Mouse (Mus musculus): ENCODE results near the gene Htr2a. TPM values are rescaled to one million over a fixed set of nuclear protein-coding genes. Genes with fewer than 3 reads are reported as not detected.

Gene Htr2a
- polyA plus RNA-seq, 1 experiment from 2014 or later: 0.32 TPM

DNA sequence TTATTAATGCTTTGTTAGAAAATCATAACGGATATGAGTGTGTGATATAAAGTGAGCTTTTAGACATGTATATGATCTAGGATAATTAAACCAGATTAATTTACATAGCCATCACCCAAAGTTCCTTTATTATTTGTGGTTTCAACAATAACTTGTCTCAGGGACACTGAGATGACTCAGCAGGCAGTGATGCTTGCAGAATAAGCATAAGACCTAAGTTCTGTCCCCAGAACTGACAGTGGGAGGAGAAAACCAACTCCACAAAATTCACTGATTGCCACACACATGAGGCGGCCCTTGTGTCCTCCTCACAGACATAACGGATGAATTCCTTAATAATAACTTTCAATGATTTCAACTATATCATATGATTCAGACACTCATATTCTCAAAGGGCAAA is 58.6 kb downstream of the Htr2a start:
- Histone ChIP-seq H3K4me3 (ENCODE audit: low read depth, low read length) (no peak overlapping the region), H3K9ac (replicated peaks; ENCODE audit: low read length) (no peak overlapping the region), H3K27ac (replicated peaks; ENCODE audit: low read depth, low read length) (no peak overlapping the region), H3K4me1 (ENCODE audit: control insufficient read depth, insufficient read depth, low read length) (no peaks in the 10 kb centered on the region), H3K36me3 (replicated peaks; ENCODE audit: control insufficient read depth, insufficient read depth, low read depth, low read length) (no peaks in the 10 kb centered on the region), H3K27me3 (ENCODE audit: control insufficient read depth, insufficient read depth, low read length) (no peaks in the 10 kb centered on the region), H3K9me3 (replicated peaks; ENCODE audit: control insufficient read depth, low read length) (no peaks in the 10 kb centered on the region), H3K4me2 (ENCODE audit: low read depth, low read length) (no peak overlapping the region)
- ATAC-seq (replicated peaks; ENCODE audit: insufficient number of reproducible peaks, low FRiP score, low TSS enrichment, low read depth) (no peak), DNase-seq (ENCODE audit: low spot score) (no peak)
- 82% methylated on average over 3 of the region's 3 CpGs for WGBS

DNA sequence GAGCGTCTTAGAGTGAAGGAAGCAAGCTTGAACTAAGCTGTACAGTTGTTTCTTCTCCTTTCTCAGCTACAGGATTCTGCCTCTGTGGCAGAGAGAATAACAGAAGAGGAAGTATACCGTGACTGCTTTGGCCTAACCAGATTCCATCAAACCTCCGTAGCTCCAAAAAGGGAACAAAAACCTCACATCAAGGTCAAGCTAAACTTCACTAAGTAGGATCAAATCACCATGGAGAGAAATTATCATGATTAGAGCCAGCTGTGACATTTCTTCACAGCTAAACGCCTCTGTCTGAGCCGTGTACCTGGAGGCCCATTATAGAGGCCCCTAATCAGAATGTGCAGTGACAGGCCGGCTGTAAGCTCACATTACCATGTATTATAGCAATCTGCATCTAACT is 63.3 kb downstream of the Htr2a start:
- WGBS: 31% methylated on average over 6 of the region's 6 CpGs
- Histone ChIP-seq H3K9me3 (replicated peaks; ENCODE audit: control insufficient read depth, low read length) (no peaks in the 10 kb centered on the region), H3K4me3 (ENCODE audit: low read depth, low read length) (no peak overlapping the region), H3K9ac (replicated peaks; ENCODE audit: low read length) (no peak overlapping the region), H3K4me2 (ENCODE audit: low read depth, low read length) (no peak overlapping the region), H3K4me1 (ENCODE audit: control insufficient read depth, insufficient read depth, low read length) (no peaks in the 10 kb centered on the region), H3K27me3 (ENCODE audit: control insufficient read depth, insufficient read depth, low read length) (no peaks in the 10 kb centered on the region), H3K27ac (replicated peaks; ENCODE audit: low read depth, low read length) (no peak overlapping the region), H3K36me3 (replicated peaks; ENCODE audit: control insufficient read depth, insufficient read depth, low read depth, low read length) (no peaks in the 10 kb centered on the region)
- ATAC-seq (replicated peaks; ENCODE audit: insufficient number of reproducible peaks, low FRiP score, low TSS enrichment, low read depth) (peak; percentile 73; the same call in 1 of the 2 replicates), DNase-seq (ENCODE audit: low spot score) (peak; percentile 77)

DNA sequence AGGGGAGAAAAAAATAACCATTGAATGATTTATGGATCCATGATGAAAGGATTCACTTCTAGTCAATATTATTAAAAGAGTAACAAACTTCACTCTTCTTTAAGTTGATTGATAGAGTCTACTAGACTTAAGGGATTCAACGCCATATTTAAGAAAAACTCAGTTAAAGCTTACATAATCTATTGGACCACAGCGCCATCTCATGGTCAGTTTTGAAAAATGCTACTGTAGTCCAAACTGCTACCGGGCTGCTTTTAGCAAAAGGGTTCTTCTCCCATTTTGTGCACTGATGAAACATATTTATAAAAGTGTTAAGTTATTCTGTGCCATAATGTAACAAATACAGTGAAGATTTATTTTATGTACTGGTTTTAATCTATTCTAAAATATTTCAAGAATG is 68.4 kb downstream of the Htr2a start:
- WGBS: 27% methylated on average over 3 of the region's 3 CpGs

DNA sequence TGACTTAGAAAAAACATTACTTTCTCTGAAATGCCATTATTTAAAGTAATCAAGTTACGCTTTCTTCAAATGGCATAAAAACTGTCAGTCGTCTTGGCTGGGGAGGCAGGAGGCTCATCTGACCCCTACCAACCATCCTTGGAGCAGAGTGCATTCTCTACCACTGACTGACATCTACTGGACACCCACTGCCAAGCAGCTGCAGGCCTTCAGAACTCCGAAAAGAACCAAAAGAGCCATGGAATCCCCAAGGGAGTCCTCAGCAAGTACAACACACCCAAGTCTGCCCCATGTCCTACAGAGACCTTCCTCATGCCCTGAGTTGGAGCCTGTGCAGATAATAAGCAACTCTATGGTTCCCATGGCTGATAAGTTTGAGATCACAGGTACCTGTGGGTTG is 82.9 kb downstream of the Htr2a start:
- Histone ChIP-seq H3K27ac (replicated peaks; ENCODE audit: low read depth, low read length) (no peak overlapping the region), H3K9me3 (replicated peaks; ENCODE audit: control insufficient read depth, low read length) (no peaks in the 10 kb centered on the region), H3K36me3 (replicated peaks; ENCODE audit: control insufficient read depth, insufficient read depth, low read depth, low read length) (no peaks in the 10 kb centered on the region), H3K4me3 (ENCODE audit: low read depth, low read length) (no peak overlapping the region), H3K4me2 (ENCODE audit: low read depth, low read length) (no peak overlapping the region), H3K9ac (replicated peaks; ENCODE audit: low read length) (no peak overlapping the region), H3K27me3 (ENCODE audit: control insufficient read depth, insufficient read depth, low read length) (no peaks in the 10 kb centered on the region), H3K4me1 (ENCODE audit: control insufficient read depth, insufficient read depth, low read length) (no peaks in the 10 kb centered on the region)
- DNase-seq (ENCODE audit: low spot score) (no peak), ATAC-seq (replicated peaks; ENCODE audit: insufficient number of reproducible peaks, low FRiP score, low TSS enrichment, low read depth) (no peak)
- 73% methylated on average over 3 of the region's 3 CpGs for WGBS

More for the DNA sequence above, 68.4 kb downstream of the Htr2a start:
- no peak overlapping the region for H3K4me2 ChIP-seq (ENCODE audit: low read depth, low read length)
- ATAC-seq (replicated peaks; ENCODE audit: insufficient number of reproducible peaks, low FRiP score, low TSS enrichment, low read depth) (no peak), DNase-seq (ENCODE audit: low spot score) (peak; percentile 78)
- H3K4me1 ChIP-seq (ENCODE audit: control insufficient read depth, insufficient read depth, low read length): no peaks in the 10 kb centered on the region
- H3K27ac ChIP-seq (replicated peaks; ENCODE audit: low read depth, low read length): no peak overlapping the region
- no peak overlapping the region for H3K9ac ChIP-seq (replicated peaks; ENCODE audit: low read length)
- H3K9me3 ChIP-seq (replicated peaks; ENCODE audit: control insufficient read depth, low read length): no peaks in the 10 kb centered on the region
- no peaks in the 10 kb centered on the region for H3K36me3 ChIP-seq (replicated peaks; ENCODE audit: control insufficient read depth, insufficient read depth, low read depth, low read length)
- H3K4me3 ChIP-seq (ENCODE audit: low read depth, low read length): no peak overlapping the region
- no peaks in the 10 kb centered on the region for H3K27me3 ChIP-seq (ENCODE audit: control insufficient read depth, insufficient read depth, low read length)

DNA sequence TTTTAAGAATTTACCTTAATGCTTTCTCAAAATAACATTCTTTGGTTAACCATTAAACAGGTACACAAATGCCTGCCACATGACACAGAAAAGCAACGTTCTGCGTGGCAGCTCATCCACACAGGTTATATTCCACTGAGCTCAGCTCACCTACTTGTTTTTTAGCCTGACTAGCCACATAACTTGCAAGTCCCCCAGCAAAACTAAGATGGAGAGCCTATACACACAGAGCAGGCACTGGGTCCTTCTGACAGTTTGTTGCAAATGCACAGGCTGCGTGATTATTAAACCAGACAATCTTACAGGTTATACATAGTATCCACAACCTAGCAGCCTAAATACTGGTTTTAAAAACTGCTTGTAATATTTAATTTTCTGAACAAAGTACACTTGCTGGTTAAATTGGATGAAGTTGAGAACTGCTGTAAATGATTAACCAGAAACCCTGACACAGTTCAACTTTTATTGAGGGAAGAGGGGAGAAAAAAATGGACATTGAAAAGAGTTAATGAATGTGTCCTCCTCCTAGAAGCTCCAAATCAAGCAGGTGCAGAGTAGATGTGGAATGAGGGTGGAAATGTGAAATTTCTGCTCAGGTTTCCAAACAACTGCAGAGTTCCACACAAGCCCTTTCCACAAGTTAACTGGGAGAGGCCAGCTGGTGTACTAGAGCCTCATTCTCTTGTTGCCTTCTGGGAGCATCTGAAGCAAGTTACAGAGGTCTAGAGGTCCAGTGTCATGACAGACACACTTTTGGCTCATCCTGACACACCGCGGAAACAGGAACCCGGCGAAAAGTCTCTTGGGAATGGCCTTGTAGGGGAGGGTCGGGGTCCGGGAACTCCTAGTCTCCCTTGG is 90.8 kb downstream of the Htr2a start:
- no peak for ATAC-seq (replicated peaks; ENCODE audit: insufficient number of reproducible peaks, low FRiP score, low TSS enrichment, low read depth)
- Histone ChIP-seq H3K4me2 (ENCODE audit: low read depth, low read length) (peak overlapping the region; percentile 81), H3K4me3 (ENCODE audit: low read depth, low read length) (peak overlapping the region; percentile 82), H3K36me3 (replicated peaks; ENCODE audit: control insufficient read depth, insufficient read depth, low read depth, low read length) (no peaks in the 10 kb centered on the region), H3K27me3 (ENCODE audit: control insufficient read depth, insufficient read depth, low read length) (no peaks in the 10 kb centered on the region), H3K9me3 (replicated peaks; ENCODE audit: control insufficient read depth, low read length) (no peaks in the 10 kb centered on the region), H3K4me1 (ENCODE audit: control insufficient read depth, insufficient read depth, low read length) (no peaks in the 10 kb centered on the region), H3K27ac (replicated peaks; ENCODE audit: low read depth, low read length) (no peak overlapping the region), H3K9ac (replicated peaks; ENCODE audit: low read length) (no peak overlapping the region)
- DNase-seq (ENCODE audit: low spot score): no peak
- WGBS: 29% methylated on average over 9 of the region's 9 CpGs

DNA sequence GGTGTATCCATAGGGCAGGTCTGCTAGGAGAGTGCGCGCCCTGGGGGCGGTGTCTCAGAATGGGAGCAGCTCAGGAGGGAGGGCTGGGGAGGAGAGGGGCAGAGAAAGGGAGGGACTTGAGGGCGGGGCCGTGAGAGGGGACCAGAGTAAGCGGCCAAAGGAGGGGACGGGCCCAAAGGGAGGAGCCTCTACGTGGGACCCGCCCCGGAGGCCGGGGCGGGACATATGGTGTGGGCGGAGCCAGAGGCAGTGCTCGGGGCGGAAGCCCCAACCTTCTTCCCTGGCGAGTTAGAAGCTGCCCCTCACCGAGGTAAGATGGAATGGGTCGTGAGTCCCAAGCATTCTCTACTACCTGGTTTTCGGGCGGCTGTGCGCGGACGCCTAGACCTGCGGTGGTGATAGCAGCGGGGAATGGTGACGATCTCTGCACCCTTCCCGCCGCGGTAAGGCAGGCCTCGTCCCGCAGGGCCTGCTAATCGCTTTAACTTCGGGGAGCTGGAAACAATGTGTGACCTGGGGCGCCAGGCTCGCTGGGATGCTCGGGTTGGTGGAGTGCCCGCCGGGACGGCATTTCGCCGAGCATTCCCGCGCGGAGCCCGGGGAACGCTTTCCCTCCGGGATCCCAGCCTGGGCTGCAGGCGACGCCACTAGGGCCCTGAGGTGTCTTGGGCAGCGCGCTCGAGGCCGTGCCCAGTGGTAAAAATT is 91.6 kb downstream of the Htr2a start, which contains the start of gene Esd:
TSS of gene Esd (plus strand) at position 219 of the 705 bp plus-strand sequence.
- DNase-seq (ENCODE audit: low spot score) (peak; percentile 97), ATAC-seq (replicated peaks; ENCODE audit: insufficient number of reproducible peaks, low FRiP score, low TSS enrichment, low read depth) (peak; percentile 98)
- Histone ChIP-seq H3K27me3 (ENCODE audit: control insufficient read depth, insufficient read depth, low read length) (no peaks in the 10 kb centered on the region), H3K4me1 (ENCODE audit: control insufficient read depth, insufficient read depth, low read length) (no peaks in the 10 kb centered on the region), H3K27ac (replicated peaks; ENCODE audit: low read depth, low read length) (peak within 1 kb of the TSS; percentile 75; the same call in 1 of the 2 replicates), H3K36me3 (replicated peaks; ENCODE audit: control insufficient read depth, insufficient read depth, low read depth, low read length) (no peaks in the 10 kb centered on the region), H3K4me3 (ENCODE audit: low read depth, low read length) (peak within 1 kb of the TSS; percentile 82), H3K4me2 (ENCODE audit: low read depth, low read length) (peak within 1 kb of the TSS; percentile 81), H3K9me3 (replicated peaks; ENCODE audit: control insufficient read depth, low read length) (no peaks in the 10 kb centered on the region), H3K9ac (replicated peaks; ENCODE audit: low read length) (peak within 1 kb of the TSS; percentile 84)
- WGBS: under 1% methylated on average over 53 of the region's 53 CpGs

DNA sequence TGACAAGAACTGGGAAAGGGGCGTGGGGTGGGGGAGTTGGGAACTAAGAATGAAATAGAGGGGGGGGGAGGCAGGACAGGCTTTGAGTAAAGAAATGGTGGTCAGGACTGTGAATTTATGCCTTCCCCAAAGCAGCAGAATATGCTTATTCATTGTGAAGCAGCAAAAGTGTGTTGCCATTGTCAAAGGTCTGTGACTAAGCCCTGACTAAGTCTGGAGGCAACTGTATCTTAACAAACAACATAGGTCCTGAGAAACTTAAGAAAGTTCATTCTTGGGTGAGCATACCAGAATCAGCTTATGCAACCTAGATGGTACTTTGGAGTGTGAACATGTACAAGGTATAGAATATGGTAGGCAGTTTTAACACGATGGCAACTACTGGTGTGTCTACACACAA is 92.8 kb downstream of the Htr2a start:
- Histone ChIP-seq H3K9me3 (replicated peaks; ENCODE audit: control insufficient read depth, low read length) (no peaks in the 10 kb centered on the region), H3K4me3 (ENCODE audit: low read depth, low read length) (no peak overlapping the region), H3K9ac (replicated peaks; ENCODE audit: low read length) (no peak overlapping the region), H3K36me3 (replicated peaks; ENCODE audit: control insufficient read depth, insufficient read depth, low read depth, low read length) (no peaks in the 10 kb centered on the region), H3K4me1 (ENCODE audit: control insufficient read depth, insufficient read depth, low read length) (no peaks in the 10 kb centered on the region), H3K27ac (replicated peaks; ENCODE audit: low read depth, low read length) (no peak overlapping the region), H3K27me3 (ENCODE audit: control insufficient read depth, insufficient read depth, low read length) (no peaks in the 10 kb centered on the region), H3K4me2 (ENCODE audit: low read depth, low read length) (no peak overlapping the region)
- ATAC-seq (replicated peaks; ENCODE audit: insufficient number of reproducible peaks, low FRiP score, low TSS enrichment, low read depth) (no peak), DNase-seq (ENCODE audit: low spot score) (no peak)
- WGBS: 72% methylated on average over 2 of the region's 2 CpGs

DNA sequence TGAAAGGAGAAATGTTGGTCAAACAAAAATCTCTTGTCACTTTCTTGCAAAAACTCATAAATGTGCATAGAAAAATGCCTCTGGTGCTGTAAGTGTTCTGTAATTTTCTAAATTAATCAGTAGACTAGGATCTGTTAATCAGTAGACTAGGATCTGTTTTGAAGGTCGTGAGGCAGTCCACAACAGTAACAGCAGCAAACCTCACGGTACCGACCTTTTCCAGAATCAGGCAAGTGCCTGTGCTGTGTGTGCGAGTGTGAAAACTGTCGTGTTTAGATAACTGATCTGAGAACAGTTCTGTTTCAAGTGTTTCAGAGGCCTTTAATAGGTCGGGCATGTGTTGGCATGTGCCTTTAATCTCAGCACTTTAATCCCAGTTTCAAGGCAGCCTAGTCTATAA is 94.8 kb downstream of the Htr2a start:
- no peak overlapping the region for H3K27ac ChIP-seq (replicated peaks; ENCODE audit: low read depth, low read length)
- no peaks in the 10 kb centered on the region for H3K4me1 ChIP-seq (ENCODE audit: control insufficient read depth, insufficient read depth, low read length)
- no peaks in the 10 kb centered on the region for H3K27me3 ChIP-seq (ENCODE audit: control insufficient read depth, insufficient read depth, low read length)
- no peak for DNase-seq (ENCODE audit: low spot score)
- H3K9me3 ChIP-seq (replicated peaks; ENCODE audit: control insufficient read depth, low read length): no peaks in the 10 kb centered on the region
- ATAC-seq (replicated peaks; ENCODE audit: insufficient number of reproducible peaks, low FRiP score, low TSS enrichment, low read depth): no peak
- H3K4me2 ChIP-seq (ENCODE audit: low read depth, low read length): no peak overlapping the region
- H3K4me3 ChIP-seq (ENCODE audit: low read depth, low read length): no peak overlapping the region
- H3K36me3 ChIP-seq (replicated peaks; ENCODE audit: control insufficient read depth, insufficient read depth, low read depth, low read length): no peaks in the 10 kb centered on the region; the same call in 1 of the 2 replicates
- 87% methylated on average over 6 of the region's 6 CpGs for WGBS
- no peak overlapping the region for H3K9ac ChIP-seq (replicated peaks; ENCODE audit: low read length)
